16 mouse cellular contexts compared by ENCODE assay signal in the genomic region with DNA sequence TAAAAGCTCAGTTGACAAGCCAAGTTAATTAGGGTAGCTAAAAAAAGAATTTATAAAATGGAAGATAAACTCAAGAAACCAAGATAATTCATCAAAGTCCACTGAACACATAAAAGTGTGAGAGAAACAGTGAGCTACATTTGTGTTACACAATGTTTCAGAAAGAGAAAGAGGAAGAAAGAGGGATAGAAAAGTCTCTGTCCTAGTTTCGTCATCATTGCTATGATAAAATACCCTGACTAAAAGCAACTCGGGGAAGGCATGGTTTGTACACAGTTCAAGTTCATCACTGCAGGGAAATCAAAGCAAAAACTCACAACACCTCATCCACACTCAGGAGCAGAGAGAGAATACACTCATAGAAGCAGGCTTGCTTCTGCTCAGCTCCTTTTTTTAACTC.
"Had no signal": no experiment of that assay in that cellular context is flagged by ENCODE, and none has a peak within 500 bp of the region (broad histone marks: within the 10 kb centered on the region; RNA-seq: fewer than 3 reads in every experiment).

No protein-coding gene starts in this region.

- H3K27me3 ChIP-seq: megakaryocyte, embryonic 14.5 days; midbrain, embryonic 13.5 days; midbrain, embryonic 15.5 days; neural tube, embryonic 12.5 days; stomach, embryonic 15.5 days had no signal

- H3K36me3 ChIP-seq: midbrain, embryonic 13.5 days; midbrain, embryonic 15.5 days; neural tube, embryonic 12.5 days; stomach, embryonic 15.5 days had no signal

- ATAC-seq: midbrain, embryonic 13.5 days; midbrain, embryonic 15.5 days had no signal

- H3K4me2 ChIP-seq: lung, embryonic 14.5 days; midbrain, embryonic 11.5 days; midbrain, embryonic 13.5 days; midbrain, embryonic 15.5 days; neural tube, embryonic 12.5 days; stomach, embryonic 15.5 days had no signal

- H3K4me1 ChIP-seq: megakaryocyte, embryonic 14.5 days; midbrain, embryonic 13.5 days; midbrain, embryonic 15.5 days; neural tube, embryonic 12.5 days; stomach, embryonic 15.5 days had no signal

- H3K9me3 ChIP-seq: megakaryocyte, embryonic 14.5 days; midbrain, embryonic 13.5 days; midbrain, embryonic 15.5 days; neural tube, embryonic 12.5 days; stomach, embryonic 15.5 days had no signal

- DNase-seq: lung, adult 18-20 months; lung, embryonic 14.5 days; lung, postnatal 14 days; lung, postnatal 36 days; right cerebral cortex, postnatal 14 days; thymus, adult 2 months; thymus, postnatal 25 days; thymus, postnatal 4 days had no signal

- H3K9ac ChIP-seq: lung, embryonic 14.5 days; midbrain, embryonic 13.5 days; midbrain, embryonic 15.5 days; neural tube, embryonic 12.5 days; stomach, embryonic 15.5 days had no signal

- H3K27ac ChIP-seq: macrophage; midbrain, embryonic 13.5 days; midbrain, embryonic 15.5 days; neural tube, embryonic 12.5 days; stomach, embryonic 15.5 days; stomach, postnatal 0 days had no signal

- H3K4me3 ChIP-seq: megakaryocyte, embryonic 14.5 days; midbrain, embryonic 13.5 days; midbrain, embryonic 15.5 days; neural tube, embryonic 12.5 days; stomach, embryonic 15.5 days had no signal
